Mouse (Mus musculus) hindbrain, embryonic 15.5 days (tissue): ENCODE measurements at regions not wholly inside any gene's neighbourhood (a gene's known extent, or its start where the extent isn't known, plus 50 kb on each side); places are given as distances from the start of the nearest gene placed in this dataset.

ENCODE experiments used
- ATAC-seq: fragments of 200-750 bp; cut with Nextera tagmentation; 2 replicates; pipeline ENCODE4 v1.8.0; 2017; ENCODE audit warnings: low read depth, moderate number of reproducible peaks, moderate TSS enrichment; ENCODE audit not compliant: low FRiP score
- H3K27ac ChIP-seq: fragments of 300-500 bp; sonication (generic); replicated peaks from 2 replicates; pipeline ENCODE4 v1.5.1; 2015; ENCODE audit warnings: mild to moderate bottlenecking, inconsistent platforms
- H3K27me3 ChIP-seq: fragments of 300-500 bp; sonication (generic); 2 replicates; pipeline ENCODE4 v1.6.1; 2015; ENCODE audit warnings: control low read depth, inconsistent platforms
- H3K36me3 ChIP-seq: fragments of 300-500 bp; sonication (generic); 2 replicates; pipeline ENCODE4 v1.6.1; 2015; ENCODE audit warnings: control low read depth, inconsistent platforms
- H3K4me1 ChIP-seq: fragments of 300-500 bp; sonication (generic); replicated peaks from 2 replicates; pipeline ENCODE4 v1.6.1; 2015; ENCODE audit warnings: control low read depth, inconsistent platforms
- H3K4me2 ChIP-seq: fragments of 300-500 bp; sonication (generic); 2 replicates; pipeline ENCODE4 v1.6.1; 2015; ENCODE audit warnings: moderate library complexity, mild to moderate bottlenecking, inconsistent platforms
- H3K4me3 ChIP-seq: fragments of 300-500 bp; sonication (generic); 2 replicates; pipeline ENCODE4 v1.5.1; 2015; ENCODE audit warnings: mild to moderate bottlenecking, inconsistent platforms
- H3K9ac ChIP-seq: fragments of 300-500 bp; sonication (generic); 2 replicates; pipeline ENCODE4 v1.6.1; 2015; ENCODE audit warnings: inconsistent platforms
- H3K9me3 ChIP-seq: fragments of 300-500 bp; sonication (generic); 2 replicates; pipeline ENCODE4 v1.6.1; 2016; ENCODE audit warnings: control low read depth, inconsistent platforms
- WGBS: fragments of 180-500 bp; shearing (Covaris S2); methylation state at CpG from one replicate; pipeline ENCODE4 v1.1.7; 2015; 5-methylcytosine and 5-hydroxymethylcytosine counted together

- no peak overlapping the region for H3K4me2 ChIP-seq
- no peak for ATAC-seq
These were observed 163.0 kb upstream of the Tbx18 start for GRCm38 (mm10) chr9:87894051-87894450.

GRCm38 (mm10) chr9:87894596-87894995 is 163.5 kb upstream of the Tbx18 start:
- no peak overlapping the region for H3K27ac ChIP-seq
- WGBS: 40% methylated on average over 3 of the region's 3 CpGs
- H3K27me3 ChIP-seq: no peaks in the 10 kb centered on the region
- no peak overlapping the region for H3K9ac ChIP-seq
- ATAC-seq: no peak
- no peak overlapping the region for H3K4me2 ChIP-seq
- H3K9me3 ChIP-seq: no peaks in the 10 kb centered on the region
- no peaks in the 10 kb centered on the region for H3K36me3 ChIP-seq
- H3K4me1 ChIP-seq: no peaks in the 10 kb centered on the region
- no peak overlapping the region for H3K4me3 ChIP-seq

More at GRCm38 (mm10) chr9:87894051-87894450, 163.0 kb upstream of the Tbx18 start:
- no peaks in the 10 kb centered on the region for H3K27me3 ChIP-seq
- no peaks in the 10 kb centered on the region for H3K9me3 ChIP-seq
- no peak overlapping the region for H3K27ac ChIP-seq
- no peaks in the 10 kb centered on the region for H3K4me1 ChIP-seq
- no peak overlapping the region for H3K4me3 ChIP-seq
- no peak overlapping the region for H3K9ac ChIP-seq
- no peaks in the 10 kb centered on the region for H3K36me3 ChIP-seq
- 16% methylated on average over 4 of the region's 4 CpGs for WGBS

- H3K9me3 ChIP-seq: no peaks in the 10 kb centered on the region
- 85% methylated on average over 4 of the region's 4 CpGs for WGBS
- no peak overlapping the region for H3K9ac ChIP-seq
- no peaks in the 10 kb centered on the region for H3K27me3 ChIP-seq
- no peak overlapping the region for H3K4me2 ChIP-seq
- no peak overlapping the region for H3K27ac ChIP-seq
- H3K4me1 ChIP-seq: no peaks in the 10 kb centered on the region
- H3K36me3 ChIP-seq: no peaks in the 10 kb centered on the region
- H3K4me3 ChIP-seq: no peak overlapping the region
- no peak for ATAC-seq
These were observed 164.5 kb upstream of the Tbx18 start for GRCm38 (mm10) chr9:87895526-87895925.

GRCm38 (mm10) chr9:87897336-87897735 is 166.3 kb upstream of the Tbx18 start:
- no peak overlapping the region for H3K4me3 ChIP-seq
- no peaks in the 10 kb centered on the region for H3K9me3 ChIP-seq
- H3K9ac ChIP-seq: no peak overlapping the region
- WGBS: 73% methylated on average over 3 of the region's 3 CpGs
- H3K27ac ChIP-seq: no peak overlapping the region
- no peak for ATAC-seq
- no peaks in the 10 kb centered on the region for H3K27me3 ChIP-seq
- no peak overlapping the region for H3K4me2 ChIP-seq
- no peaks in the 10 kb centered on the region for H3K4me1 ChIP-seq
- H3K36me3 ChIP-seq: no peaks in the 10 kb centered on the region

GRCm38 (mm10) chr9:87899368-87899767 is 168.3 kb upstream of the Tbx18 start:
- H3K4me3 ChIP-seq: no peak overlapping the region
- no peaks in the 10 kb centered on the region for H3K27me3 ChIP-seq
- 79% methylated on average over 5 of the region's 5 CpGs for WGBS
- H3K4me2 ChIP-seq: no peak overlapping the region
- H3K4me1 ChIP-seq: no peaks in the 10 kb centered on the region
- no peak overlapping the region for H3K9ac ChIP-seq
- no peak for ATAC-seq
- H3K9me3 ChIP-seq: no peaks in the 10 kb centered on the region
- H3K36me3 ChIP-seq: no peaks in the 10 kb centered on the region
- H3K27ac ChIP-seq: no peak overlapping the region

- Histone ChIP-seq H3K27me3 (no peaks in the 10 kb centered on the region), H3K4me2 (no peak overlapping the region), H3K4me1 (no peaks in the 10 kb centered on the region), H3K27ac (no peak overlapping the region), H3K36me3 (no peaks in the 10 kb centered on the region), H3K9me3 (no peaks in the 10 kb centered on the region), H3K9ac (no peak overlapping the region), H3K4me3 (no peak overlapping the region)
- ATAC-seq: no peak
- WGBS: 73% methylated on average over 7 of the region's 7 CpGs
These were observed 168.7 kb upstream of the Tbx18 start for GRCm38 (mm10) chr9:87899800-87900199.

- no peaks in the 10 kb centered on the region for H3K27me3 ChIP-seq
- no peak for ATAC-seq
- no peak overlapping the region for H3K4me2 ChIP-seq
- H3K9me3 ChIP-seq: no peaks in the 10 kb centered on the region
- no peak overlapping the region for H3K4me3 ChIP-seq
- H3K27ac ChIP-seq: no peak overlapping the region
- H3K4me1 ChIP-seq: no peaks in the 10 kb centered on the region
- 91% methylated on average over 8 of the region's 8 CpGs for WGBS
- H3K36me3 ChIP-seq: no peaks in the 10 kb centered on the region
- no peak overlapping the region for H3K9ac ChIP-seq
These were observed 190.2 kb upstream of the Tbx18 start for GRCm38 (mm10) chr9:87921291-87921690.

- Histone ChIP-seq H3K9me3 (no peaks in the 10 kb centered on the region), H3K4me1 (no peaks in the 10 kb centered on the region), H3K9ac (no peak overlapping the region), H3K4me3 (no peak overlapping the region), H3K27ac (no peak overlapping the region), H3K27me3 (no peaks in the 10 kb centered on the region), H3K36me3 (no peaks in the 10 kb centered on the region), H3K4me2 (no peak overlapping the region)
- no peak for ATAC-seq
- WGBS: 91% methylated on average over 4 of the region's 4 CpGs
These were observed 194.1 kb upstream of the Tbx18 start for GRCm38 (mm10) chr9:87925151-87925550.

- no peaks in the 10 kb centered on the region for H3K36me3 ChIP-seq
- 83% methylated on average over 5 of the region's 5 CpGs for WGBS
- no peaks in the 10 kb centered on the region for H3K4me1 ChIP-seq
- ATAC-seq: no peak
- H3K4me3 ChIP-seq: no peak overlapping the region
- no peak overlapping the region for H3K27ac ChIP-seq
- no peak overlapping the region for H3K4me2 ChIP-seq
- H3K27me3 ChIP-seq: no peaks in the 10 kb centered on the region
- no peak overlapping the region for H3K9ac ChIP-seq
- H3K9me3 ChIP-seq: no peaks in the 10 kb centered on the region
These were observed 202.2 kb upstream of the Tbx18 start for GRCm38 (mm10) chr9:87933230-87933629.

GRCm38 (mm10) chr9:87952426-87952825 is 221.4 kb upstream of the Tbx18 start:
- no peaks in the 10 kb centered on the region for H3K4me1 ChIP-seq
- H3K4me2 ChIP-seq: no peak overlapping the region

GRCm38 (mm10) chr9:87954941-87955340 is 223.9 kb upstream of the Tbx18 start:
- H3K27ac ChIP-seq: no peak overlapping the region
- H3K4me2 ChIP-seq: no peak overlapping the region
- no peaks in the 10 kb centered on the region for H3K36me3 ChIP-seq
- H3K9me3 ChIP-seq: no peaks in the 10 kb centered on the region
- H3K27me3 ChIP-seq: no peaks in the 10 kb centered on the region
- H3K4me1 ChIP-seq: no peaks in the 10 kb centered on the region
- no peak for ATAC-seq
- no peak overlapping the region for H3K4me3 ChIP-seq
- no peak overlapping the region for H3K9ac ChIP-seq

More at GRCm38 (mm10) chr9:87952426-87952825, 221.4 kb upstream of the Tbx18 start:
- Histone ChIP-seq H3K4me3 (no peak overlapping the region), H3K9me3 (no peaks in the 10 kb centered on the region), H3K27me3 (no peaks in the 10 kb centered on the region), H3K27ac (no peak overlapping the region), H3K36me3 (no peaks in the 10 kb centered on the region), H3K9ac (no peak overlapping the region)
- no peak for ATAC-seq
- WGBS: 96% methylated on average over 2 of the region's 2 CpGs

- Histone ChIP-seq H3K4me3 (no peak overlapping the region), H3K27me3 (no peaks in the 10 kb centered on the region), H3K4me1 (no peaks in the 10 kb centered on the region), H3K9ac (no peak overlapping the region), H3K27ac (no peak overlapping the region), H3K36me3 (no peaks in the 10 kb centered on the region), H3K4me2 (no peak overlapping the region), H3K9me3 (no peaks in the 10 kb centered on the region)
- 91% methylated on average over 4 of the region's 4 CpGs for WGBS
- ATAC-seq: no peak
These were observed 230.7 kb upstream of the Tbx18 start for GRCm38 (mm10) chr9:87961796-87962195.

GRCm38 (mm10) chr9:87964508-87964907 is 233.4 kb upstream of the Tbx18 start:
- no peak overlapping the region for H3K27ac ChIP-seq
- no peak for ATAC-seq
- H3K4me2 ChIP-seq: no peak overlapping the region
- no peaks in the 10 kb centered on the region for H3K36me3 ChIP-seq
- no peak overlapping the region for H3K4me3 ChIP-seq
- 87% methylated on average over 2 of the region's 2 CpGs for WGBS
- H3K9me3 ChIP-seq: no peaks in the 10 kb centered on the region
- H3K4me1 ChIP-seq: no peaks in the 10 kb centered on the region
- H3K9ac ChIP-seq: no peak overlapping the region
- no peaks in the 10 kb centered on the region for H3K27me3 ChIP-seq
